Mouse (Mus musculus) midbrain, embryonic 13.5 days (tissue): ENCODE measurements around the gene Tacc2. TPM values are rescaled to one million over a fixed set of nuclear protein-coding genes. Genes with fewer than 3 reads are reported as not detected.

ENCODE experiments used
- ATAC-seq: fragments of 200-750 bp; cut with Nextera tagmentation; 2 replicates; pipeline ENCODE4 v1.8.0; 2017; ENCODE audit warnings: mild to moderate bottlenecking, moderate TSS enrichment, moderate library complexity
- H3K27ac ChIP-seq: fragments of 300-500 bp; sonication (generic); 2 replicates; pipeline ENCODE4 v1.5.1; 2015; ENCODE audit warnings: inconsistent platforms, mild to moderate bottlenecking, moderate library complexity
- H3K27me3 ChIP-seq: fragments of 300-500 bp; sonication (generic); 2 replicates; pipeline ENCODE4 v1.6.1; 2015; ENCODE audit warnings: mild to moderate bottlenecking, inconsistent platforms
- H3K36me3 ChIP-seq: fragments of 300-500 bp; sonication (generic); 2 replicates; pipeline ENCODE4 v1.6.1; 2015; ENCODE audit warnings: mild to moderate bottlenecking, inconsistent platforms
- H3K4me1 ChIP-seq: fragments of 300-500 bp; sonication (generic); replicated peaks from 2 replicates; pipeline ENCODE4 v1.6.1; 2015; ENCODE audit warnings: inconsistent platforms
- H3K4me2 ChIP-seq: fragments of 300-500 bp; sonication (generic); replicated peaks from 2 replicates; pipeline ENCODE4 v1.6.1; 2015; ENCODE audit warnings: moderate library complexity, mild to moderate bottlenecking, inconsistent platforms
- H3K4me3 ChIP-seq: fragments of 300-500 bp; sonication (generic); replicated peaks from 2 replicates; pipeline ENCODE4 v1.5.1; 2015; ENCODE audit warnings: mild to moderate bottlenecking, inconsistent platforms
- H3K9ac ChIP-seq: fragments of 300-500 bp; sonication (generic); replicated peaks from 2 replicates; pipeline ENCODE4 v1.6.1; 2015; ENCODE audit warnings: mild to moderate bottlenecking, inconsistent platforms
- H3K9me3 ChIP-seq: fragments of 300-500 bp; sonication (generic); 2 replicates; pipeline ENCODE4 v1.6.1; 2016; ENCODE audit warnings: mild to moderate bottlenecking, inconsistent platforms
- WGBS: fragments of 180-500 bp; shearing (Covaris S2); methylation state at CpG from one replicate; pipeline ENCODE4 v1.1.7; 2015; 5-methylcytosine and 5-hydroxymethylcytosine counted together
- polyA plus RNA-seq: library from polyadenylated mRNA; unstranded; fragments of >200 nt; fragmentation: Nextera tagmentation; extraction: Ambion mirVana; gene quantifications from 2 replicates; pipeline ENCODE4 v1.2.1, GENCODE M21; 2015

The Tacc2 gene
- polyA plus RNA-seq, 1 experiment from 2014 or later: 70.8 TPM

DNA sequence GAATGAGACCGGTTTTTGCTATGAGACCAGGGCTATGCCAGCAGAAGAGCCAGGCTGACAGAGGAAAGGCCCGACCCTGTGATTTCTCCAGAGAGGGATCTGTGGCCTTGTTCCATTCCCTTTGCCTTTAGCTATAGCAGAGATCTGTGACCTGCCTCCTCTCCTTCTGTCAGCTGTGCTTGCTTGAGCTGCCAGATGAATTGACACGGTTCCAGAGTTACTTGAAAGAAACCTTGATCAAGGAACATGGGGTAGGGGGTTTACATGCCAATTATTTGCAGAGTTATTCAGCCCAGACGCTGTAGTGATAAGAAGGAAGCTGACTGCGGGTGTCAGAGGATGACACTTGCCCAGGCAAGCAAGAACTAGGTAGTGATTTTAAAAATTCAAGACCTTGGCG, 20.3 kb downstream of the Tacc2 start:
- H3K27ac ChIP-seq: peak overlapping the region; percentile 74

DNA sequence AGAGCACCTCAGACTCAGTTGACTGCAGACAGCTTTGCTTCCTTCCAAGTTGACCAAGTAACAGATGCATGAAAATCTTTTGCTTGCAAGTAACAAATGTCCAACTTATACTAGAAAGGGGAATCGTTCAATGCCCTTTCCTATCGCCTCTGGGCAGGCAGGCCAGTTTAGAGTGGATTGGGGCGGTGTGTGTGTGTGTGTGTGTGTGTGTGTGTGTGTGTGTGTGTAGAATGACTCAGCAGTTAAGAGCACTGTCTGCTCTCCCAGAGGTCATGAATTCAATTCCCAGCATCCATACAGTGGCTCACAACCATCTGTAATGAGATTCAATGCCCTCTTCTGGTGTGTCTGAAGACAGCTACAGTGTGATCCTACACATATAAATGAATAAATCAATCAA, 22.8 kb downstream of the Tacc2 start:
- Histone ChIP-seq H3K4me2 (no peak overlapping the region), H3K27ac (no peak overlapping the region), H3K27me3 (no peaks in the 10 kb centered on the region), H3K4me1 (peaks cover 19% of the 10 kb centered on the region), H3K36me3 (no peaks in the 10 kb centered on the region), H3K9ac (no peak overlapping the region), H3K4me3 (no peak overlapping the region), H3K9me3 (no peaks in the 10 kb centered on the region)
- WGBS: 86% methylated on average over 3 of the region's 3 CpGs
- no peak for ATAC-seq

More for the DNA sequence above, 20.3 kb downstream of the Tacc2 start:
- Histone ChIP-seq H3K9me3 (no peaks in the 10 kb centered on the region), H3K36me3 (no peaks in the 10 kb centered on the region), H3K4me2 (no peak overlapping the region), H3K4me3 (no peak overlapping the region), H3K27me3 (no peaks in the 10 kb centered on the region), H3K4me1 (peaks cover 22% of the 10 kb centered on the region), H3K9ac (0 out of 2 replicates have a peak overlapping the region, but pooled peaks have one; percentile 14)
- no peak for ATAC-seq
- WGBS: 45% methylated on average over 6 of the region's 6 CpGs

DNA sequence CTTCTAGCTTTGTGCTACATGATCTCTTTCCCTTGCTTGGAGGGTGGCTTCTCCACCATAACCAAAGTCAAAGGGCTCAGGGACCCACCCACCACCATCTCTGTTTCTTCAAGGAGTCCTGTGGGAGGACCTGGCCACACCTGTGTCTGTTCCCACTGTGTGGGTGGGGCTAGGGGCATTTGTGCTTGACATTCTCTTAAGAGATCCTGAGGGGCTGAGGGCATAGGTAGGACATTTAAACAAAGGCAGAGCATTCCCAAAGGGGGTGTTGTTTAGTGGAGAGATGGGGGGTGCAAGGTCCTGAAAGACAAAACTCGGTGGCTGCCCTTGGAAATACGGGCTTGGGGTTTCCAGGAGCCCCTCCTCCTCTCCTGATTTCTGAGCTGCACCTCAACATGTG, 23.3 kb downstream of the Tacc2 start:
- Histone ChIP-seq H3K4me1 (peaks cover 19% of the 10 kb centered on the region), H3K4me2 (no peak overlapping the region), H3K9me3 (no peaks in the 10 kb centered on the region), H3K36me3 (no peaks in the 10 kb centered on the region), H3K4me3 (no peak overlapping the region), H3K27me3 (no peaks in the 10 kb centered on the region), H3K27ac (no peak overlapping the region), H3K9ac (no peak overlapping the region)
- WGBS: 82% methylated on average over 2 of the region's 2 CpGs
- no peak for ATAC-seq

DNA sequence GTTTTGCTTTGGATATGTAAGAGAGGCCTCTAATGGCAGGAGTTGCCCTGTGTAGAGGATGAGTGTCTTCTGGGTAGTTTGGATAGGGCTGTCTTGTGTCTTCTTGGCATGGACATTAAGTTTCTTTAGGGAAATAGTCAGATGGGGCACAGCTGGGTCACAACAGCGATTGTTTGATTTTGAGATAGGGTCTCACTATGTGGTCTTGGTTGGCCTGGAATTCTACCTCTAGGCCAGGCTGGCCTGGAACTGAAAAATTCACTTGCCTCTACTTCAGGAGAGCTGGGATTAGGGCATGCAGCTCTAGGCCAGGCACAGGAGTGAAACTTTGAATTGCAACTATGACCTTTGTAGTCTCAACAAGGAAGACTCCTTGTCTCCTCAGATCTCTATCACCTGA, 25.6 kb downstream of the Tacc2 start:
- ATAC-seq: no peak
- Histone ChIP-seq H3K27ac (no peak overlapping the region), H3K9ac (no peak overlapping the region), H3K27me3 (no peaks in the 10 kb centered on the region), H3K36me3 (no peaks in the 10 kb centered on the region), H3K4me1 (peaks cover 11% of the 10 kb centered on the region), H3K4me2 (no peak overlapping the region), H3K4me3 (no peak overlapping the region), H3K9me3 (no peaks in the 10 kb centered on the region)
- WGBS: 88% methylated on average over 1 of the region's 1 CpGs

DNA sequence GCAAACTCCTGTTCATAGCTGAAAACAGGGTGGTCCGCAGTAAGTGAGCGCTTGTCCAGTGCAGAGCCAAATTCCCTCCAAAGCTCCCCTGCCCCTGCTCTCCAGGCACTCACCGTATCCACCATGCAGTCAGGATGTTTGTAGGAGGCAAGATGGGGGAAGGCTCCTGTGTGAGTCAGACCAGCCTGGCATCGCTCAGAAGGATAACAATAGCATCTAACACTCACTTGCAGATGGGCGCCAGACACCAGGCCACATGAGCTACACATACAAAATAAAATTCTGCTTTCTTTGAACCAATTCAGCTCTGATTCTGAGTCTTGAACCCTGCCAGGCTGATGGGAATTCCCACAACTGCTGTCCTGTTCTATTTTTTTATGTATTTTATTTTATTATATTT, 26.3 kb downstream of the Tacc2 start:
- WGBS: 92% methylated on average over 5 of the region's 5 CpGs
- H3K27ac ChIP-seq: no peak overlapping the region
- ATAC-seq: no peak

DNA sequence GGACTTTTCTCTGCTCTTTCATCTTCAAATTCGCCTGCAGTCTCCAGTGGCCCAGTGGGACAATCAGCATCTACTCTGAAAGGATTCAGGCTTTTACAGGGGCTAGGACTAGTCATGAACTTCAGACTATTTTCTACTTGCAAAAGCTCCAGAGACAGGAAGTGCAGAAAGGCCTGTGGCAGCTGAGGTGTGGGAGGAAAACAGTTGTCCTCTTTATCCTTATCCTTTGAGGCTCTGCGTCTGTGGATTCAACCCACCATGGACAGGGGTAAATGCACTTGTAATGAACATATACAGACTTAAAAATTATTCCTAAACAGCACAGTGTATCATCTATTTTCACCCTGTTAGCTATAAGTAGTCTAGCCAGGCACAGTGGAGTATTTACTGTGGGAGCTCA, 27.2 kb downstream of the Tacc2 start:
- Histone ChIP-seq H3K27ac (no peak overlapping the region), H3K4me3 (no peak overlapping the region), H3K4me1 (0 out of 2 replicates have a peak, but pooled peaks cover 7% of the 10 kb centered on the region), H3K36me3 (no peaks in the 10 kb centered on the region), H3K27me3 (no peaks in the 10 kb centered on the region), H3K9me3 (no peaks in the 10 kb centered on the region), H3K4me2 (no peak overlapping the region), H3K9ac (no peak overlapping the region)
- no peak for ATAC-seq
- WGBS: 85% methylated on average over 2 of the region's 2 CpGs

More for the DNA sequence above, 26.3 kb downstream of the Tacc2 start:
- no peak overlapping the region for H3K9ac ChIP-seq
- no peak overlapping the region for H3K4me3 ChIP-seq
- no peaks in the 10 kb centered on the region for H3K9me3 ChIP-seq
- H3K36me3 ChIP-seq: no peaks in the 10 kb centered on the region
- no peaks in the 10 kb centered on the region for H3K27me3 ChIP-seq
- no peak overlapping the region for H3K4me2 ChIP-seq
- 0 out of 2 replicates have a peak, but pooled peaks cover 7% of the 10 kb centered on the region for H3K4me1 ChIP-seq

DNA sequence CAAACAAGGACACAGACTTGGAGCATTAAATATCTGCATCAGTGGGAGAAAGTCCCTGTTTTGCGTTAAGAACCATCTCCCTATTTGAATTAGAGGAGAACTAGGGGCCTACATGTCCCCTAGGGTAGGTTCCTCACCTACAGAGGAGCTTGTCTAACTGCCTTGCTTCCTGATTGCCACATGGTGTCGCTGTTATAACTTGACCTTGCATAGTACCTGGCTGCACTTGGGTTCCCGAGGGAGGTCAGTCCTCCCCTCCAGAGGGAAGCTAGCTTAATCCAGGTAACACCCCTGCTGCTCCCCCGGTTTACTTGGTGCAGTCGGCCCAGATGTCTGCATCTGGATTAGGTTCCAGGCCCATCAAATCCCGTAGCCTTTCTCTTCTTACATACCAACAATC, 27.9 kb downstream of the Tacc2 start:
- H3K27ac ChIP-seq: no peak overlapping the region
- H3K9me3 ChIP-seq: no peaks in the 10 kb centered on the region
- no peak overlapping the region for H3K4me3 ChIP-seq
- 0 out of 2 replicates have a peak, but pooled peaks cover 7% of the 10 kb centered on the region for H3K4me1 ChIP-seq
- WGBS: 26% methylated on average over 6 of the region's 6 CpGs
- H3K27me3 ChIP-seq: no peaks in the 10 kb centered on the region
- H3K36me3 ChIP-seq: no peaks in the 10 kb centered on the region
- ATAC-seq: no peak
- H3K4me2 ChIP-seq: no peak overlapping the region
- no peak overlapping the region for H3K9ac ChIP-seq

DNA sequence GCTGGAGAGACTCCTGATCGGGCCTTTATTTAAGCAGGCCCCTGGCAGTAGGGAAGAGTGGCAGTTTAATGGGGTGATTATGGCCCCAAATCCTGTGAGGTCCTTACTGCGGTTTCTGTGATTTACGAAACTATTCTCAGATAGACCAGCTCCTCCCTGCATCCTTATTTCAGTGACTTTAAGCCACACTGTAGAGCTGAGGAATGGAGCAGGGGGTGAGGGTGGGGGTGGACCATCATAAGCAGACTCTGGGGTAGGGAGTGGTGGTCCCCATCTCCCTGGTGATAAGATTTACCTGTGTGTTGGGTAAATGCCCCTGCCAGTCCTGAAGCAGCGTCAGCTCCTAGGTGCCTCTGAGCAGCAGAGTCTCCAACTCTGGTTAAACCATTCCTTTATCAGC, 29.7 kb downstream of the Tacc2 start:
- Histone ChIP-seq H3K36me3 (no peaks in the 10 kb centered on the region), H3K4me1 (0 out of 2 replicates have a peak, but pooled peaks cover 7% of the 10 kb centered on the region), H3K4me3 (no peak overlapping the region), H3K27ac (no peak overlapping the region), H3K4me2 (no peak overlapping the region), H3K27me3 (no peaks in the 10 kb centered on the region), H3K9me3 (no peaks in the 10 kb centered on the region), H3K9ac (no peak overlapping the region)
- no peak for ATAC-seq
- WGBS: 71% methylated on average over 4 of the region's 4 CpGs

DNA sequence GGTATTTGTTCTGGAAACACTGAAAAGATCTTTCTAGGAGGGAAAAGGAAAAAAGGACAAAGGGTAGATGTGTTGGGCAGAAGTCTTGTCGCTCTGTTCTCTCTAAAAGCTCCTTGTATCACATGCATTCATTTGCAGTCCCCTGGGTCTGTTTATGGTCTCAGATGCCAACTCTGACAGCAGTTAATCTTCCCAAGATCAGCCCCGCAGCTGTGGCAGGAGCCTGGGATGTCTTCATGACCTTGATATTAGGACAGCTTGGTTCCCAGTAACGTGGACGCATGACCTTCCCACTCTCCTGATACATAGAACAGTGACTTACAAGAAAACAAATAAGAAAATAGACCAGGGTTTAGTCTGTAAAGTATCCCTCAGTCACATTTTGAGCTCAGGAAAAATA, 36.7 kb downstream of the Tacc2 start:
- 62% methylated on average over 4 of the region's 4 CpGs for WGBS
- peaks cover 6% of the 10 kb centered on the region; the same call in 1 of the 2 replicates for H3K4me1 ChIP-seq
- no peak overlapping the region for H3K4me2 ChIP-seq
- no peak overlapping the region for H3K4me3 ChIP-seq
- no peak for ATAC-seq
- no peaks in the 10 kb centered on the region for H3K9me3 ChIP-seq
- H3K27me3 ChIP-seq: no peaks in the 10 kb centered on the region
- no peaks in the 10 kb centered on the region for H3K36me3 ChIP-seq
- no peak overlapping the region for H3K27ac ChIP-seq
- H3K9ac ChIP-seq: no peak overlapping the region

DNA sequence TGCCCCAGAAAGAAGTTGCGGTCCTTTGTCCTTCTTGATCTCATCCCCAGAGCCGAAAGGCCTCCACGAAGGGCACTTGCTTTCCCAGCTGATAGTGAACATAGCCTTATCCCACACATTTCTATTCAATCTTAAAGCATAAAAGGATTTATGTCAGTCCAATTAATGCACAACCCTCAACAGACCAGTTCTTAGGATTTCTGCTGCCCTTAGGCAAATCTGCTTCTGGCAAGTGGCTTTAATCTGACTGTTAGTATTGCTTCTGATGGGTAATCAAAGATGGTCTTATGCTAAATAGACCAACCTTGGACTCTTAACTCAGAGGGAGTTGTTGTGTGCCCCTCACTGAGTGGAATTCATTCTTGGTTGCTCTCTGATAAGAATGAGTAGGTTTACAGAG, 40.4 kb downstream of the Tacc2 start:
- ATAC-seq: no peak
- H3K4me2 ChIP-seq: no peak overlapping the region
- H3K4me1 ChIP-seq: peaks cover 6% of the 10 kb centered on the region; the same call in 1 of the 2 replicates
- no peak overlapping the region for H3K4me3 ChIP-seq
- WGBS: 57% methylated on average over 3 of the region's 3 CpGs
- no peaks in the 10 kb centered on the region for H3K9me3 ChIP-seq
- H3K9ac ChIP-seq: no peak overlapping the region
- no peaks in the 10 kb centered on the region for H3K36me3 ChIP-seq
- H3K27me3 ChIP-seq: no peaks in the 10 kb centered on the region
- no peak overlapping the region for H3K27ac ChIP-seq

DNA sequence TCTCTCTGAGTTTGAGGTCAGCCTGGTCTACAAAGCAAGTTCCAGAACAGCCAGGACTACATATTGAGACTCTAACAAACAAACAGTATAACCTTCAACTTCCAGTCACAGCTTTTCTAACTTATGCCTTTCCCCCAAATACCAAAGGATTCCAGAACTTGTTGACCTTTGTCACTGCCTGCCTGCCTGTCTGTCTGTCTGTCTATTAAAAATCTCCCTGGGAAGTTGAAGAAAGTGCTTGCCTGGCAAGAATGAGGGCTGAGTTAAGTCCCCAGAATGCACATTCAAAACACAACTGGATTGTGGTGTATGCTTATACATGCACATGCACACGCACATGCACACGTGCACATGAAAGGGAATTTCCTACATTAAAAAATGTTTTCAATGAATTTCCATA, 43.8 kb downstream of the Tacc2 start:
- ATAC-seq: no peak
- no peak overlapping the region for H3K4me2 ChIP-seq
- H3K36me3 ChIP-seq: no peaks in the 10 kb centered on the region
- peaks cover 6% of the 10 kb centered on the region; the same call in 1 of the 2 replicates for H3K4me1 ChIP-seq
- H3K27ac ChIP-seq: no peak overlapping the region
- H3K9ac ChIP-seq: no peak overlapping the region
- no peak overlapping the region for H3K4me3 ChIP-seq
- no peaks in the 10 kb centered on the region for H3K27me3 ChIP-seq
- no peaks in the 10 kb centered on the region for H3K9me3 ChIP-seq
- WGBS: 90% methylated on average over 2 of the region's 2 CpGs

DNA sequence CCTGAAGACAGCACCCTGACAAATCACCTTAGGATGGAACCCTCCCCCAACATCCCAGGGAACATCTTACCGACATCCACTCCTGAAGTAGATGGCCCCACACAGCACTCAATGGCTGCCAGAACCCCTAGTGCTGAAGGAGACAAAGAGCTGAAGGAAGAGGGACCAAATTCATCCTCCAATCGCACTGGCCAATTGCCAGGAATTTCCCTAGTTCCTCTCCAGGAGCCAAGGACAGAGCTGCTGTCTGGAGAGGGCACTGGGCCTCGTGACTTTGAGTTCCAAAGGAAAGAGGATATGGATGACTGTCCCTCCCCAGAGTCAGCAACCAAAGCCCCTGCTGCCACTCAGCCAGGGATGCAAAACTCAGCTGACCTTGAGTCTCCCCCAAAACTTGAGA, 44.7 kb downstream of the Tacc2 start:
- Histone ChIP-seq H3K9me3 (no peaks in the 10 kb centered on the region), H3K4me1 (peaks cover 6% of the 10 kb centered on the region; the same call in 1 of the 2 replicates), H3K9ac (no peak overlapping the region), H3K27me3 (no peaks in the 10 kb centered on the region), H3K4me3 (no peak overlapping the region), H3K4me2 (no peak overlapping the region), H3K27ac (no peak overlapping the region), H3K36me3 (no peaks in the 10 kb centered on the region)
- no peak for ATAC-seq
- WGBS: 56% methylated on average over 3 of the region's 3 CpGs

DNA sequence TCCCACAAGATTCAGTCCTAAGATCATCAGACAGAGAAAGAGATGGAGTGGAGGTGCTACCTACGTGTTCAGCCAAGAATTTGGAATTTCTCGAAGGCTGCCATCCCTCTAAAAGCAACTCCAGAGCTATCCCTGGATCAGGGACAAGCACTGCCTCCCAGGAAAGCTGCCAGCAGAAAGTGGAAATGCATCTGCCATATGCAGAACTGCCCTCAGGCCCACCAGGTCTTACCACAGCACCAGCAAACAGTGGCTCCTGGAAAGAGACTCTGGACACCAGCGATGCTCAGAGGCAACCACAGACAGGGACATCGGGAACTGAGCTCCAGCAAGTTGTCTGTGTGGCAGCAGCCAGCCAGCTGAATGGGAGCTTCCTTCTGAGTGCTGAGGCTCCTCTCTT, 45.1 kb downstream of the Tacc2 start:
- WGBS: 89% methylated on average over 4 of the region's 4 CpGs
- Histone ChIP-seq H3K9me3 (no peaks in the 10 kb centered on the region), H3K4me3 (no peak overlapping the region), H3K4me1 (peaks cover 6% of the 10 kb centered on the region; the same call in 1 of the 2 replicates), H3K27ac (no peak overlapping the region), H3K9ac (no peak overlapping the region), H3K4me2 (no peak overlapping the region), H3K27me3 (no peaks in the 10 kb centered on the region), H3K36me3 (no peaks in the 10 kb centered on the region)
- ATAC-seq: no peak
